Mouse (Mus musculus) frontal cortex, postnatal 14 days (tissue): ENCODE measurements around the gene Luc7l3.

Experiments used
- DNase-seq, 2 experiments: peaks; one replicate each; pipeline ENCODE4 v3.0.0; 2022; ENCODE audit warnings: low spot score in 2 of 2

Gene Luc7l3

DNA sequence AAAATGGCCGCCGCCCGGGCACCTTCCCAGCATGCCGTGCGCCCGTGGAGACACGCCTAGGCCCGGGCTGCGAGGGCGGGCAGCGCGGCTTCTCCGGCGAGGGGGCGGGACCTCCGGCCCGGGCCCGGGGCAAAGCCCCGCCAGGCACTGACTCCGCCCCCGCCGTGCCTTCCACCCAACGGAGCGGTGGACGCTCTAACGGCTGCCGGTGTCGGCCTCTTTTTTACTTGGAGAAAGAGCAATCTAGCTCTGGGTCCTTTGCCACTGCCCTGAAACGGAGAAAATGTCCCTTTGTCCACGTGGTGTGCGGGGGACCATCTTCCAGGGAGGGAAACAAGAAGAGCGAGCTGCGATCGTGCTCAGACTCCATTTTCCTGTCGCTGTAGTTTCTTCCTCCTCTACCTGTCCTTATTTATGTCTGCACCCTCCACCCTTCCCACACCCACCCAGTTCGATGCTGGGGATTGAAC, at the start of gene Luc7l3:
Gene Luc7l3, minus strand, starts transcription at position 58 of the 470 bp plus-strand sequence.
- peak; percentile 86 to 92 for DNase-seq

DNA sequence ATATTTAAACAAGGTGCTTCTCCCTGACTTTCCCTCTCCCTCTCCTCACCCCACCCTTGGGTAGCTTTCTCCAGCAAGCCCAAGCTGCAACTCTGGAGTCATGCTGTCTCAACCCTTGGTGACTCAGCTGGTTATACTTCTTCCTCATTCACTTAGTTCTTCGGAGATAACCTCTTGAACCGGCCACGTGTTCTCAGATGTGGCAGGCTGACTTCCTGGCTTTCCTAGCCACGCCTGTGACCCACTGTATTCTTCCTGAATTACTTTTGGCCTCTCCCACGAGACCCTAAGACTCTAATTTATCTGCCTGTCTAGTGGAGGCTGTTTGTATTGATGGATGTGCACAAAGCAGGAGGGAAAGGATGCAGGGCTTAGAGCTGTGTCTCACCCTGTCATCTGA, 49.0 kb upstream of the Luc7l3 start:
- no peak for DNase-seq

DNA sequence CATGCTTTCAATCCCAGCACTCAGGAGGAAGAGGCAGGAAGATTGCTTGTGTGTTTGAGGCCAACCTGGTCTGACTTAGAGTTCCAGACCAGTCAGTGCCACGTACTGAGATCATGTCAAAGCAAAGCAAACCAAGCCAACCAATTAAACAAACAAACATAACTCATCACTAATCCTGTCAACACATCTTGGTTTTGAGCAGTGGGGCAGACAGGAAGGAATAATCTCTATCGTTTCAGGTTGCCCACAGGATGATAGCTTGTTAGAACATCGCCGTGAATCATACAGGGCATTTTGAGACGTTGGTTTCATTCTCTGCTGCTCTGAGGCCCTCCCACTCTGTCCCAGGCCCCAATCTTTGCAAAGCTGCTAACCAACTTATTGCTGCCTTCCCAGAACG, 48.2 kb upstream of the Luc7l3 start:
- DNase-seq: no peak

DNA sequence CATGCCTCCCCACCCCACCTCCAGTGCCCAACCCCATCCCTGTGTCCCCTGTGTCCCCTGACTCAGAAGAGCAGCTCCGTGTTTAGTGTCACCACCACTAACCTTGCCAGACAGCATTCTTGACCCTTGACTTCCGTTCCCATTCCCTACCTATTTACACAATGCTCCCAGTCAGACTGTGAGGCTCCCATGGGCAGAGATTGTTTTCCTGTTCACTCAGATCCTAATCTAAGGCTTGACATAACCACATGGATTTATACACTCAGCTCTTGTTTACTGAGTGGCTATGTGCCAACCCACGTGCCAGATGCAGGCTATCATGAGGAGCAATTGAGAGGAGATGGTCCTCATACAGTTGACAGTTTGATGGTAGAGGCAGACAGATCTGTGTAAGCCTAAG, 43.6 kb upstream of the Luc7l3 start:
- DNase-seq: no peak

DNA sequence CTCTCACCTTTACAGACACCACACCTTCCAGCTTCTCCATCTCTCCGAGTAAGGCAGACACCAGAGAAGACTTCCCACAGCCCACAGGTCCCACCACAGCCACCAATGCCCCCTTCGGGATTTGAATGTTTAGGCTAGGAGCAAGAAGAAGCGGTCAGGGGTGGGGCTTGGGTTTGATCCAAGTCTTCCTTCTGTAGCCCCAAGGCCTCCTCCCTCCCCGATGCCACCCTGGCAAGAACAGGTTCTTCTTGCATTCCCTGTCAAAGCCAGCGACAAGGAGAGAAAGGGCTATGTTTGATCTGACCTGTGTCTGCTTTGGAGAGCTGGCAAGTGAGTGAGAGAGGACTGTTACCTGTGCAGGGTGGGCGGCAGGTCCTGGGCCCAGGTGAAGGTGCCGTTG, 41.9 kb upstream of the Luc7l3 start:
- DNase-seq: no peak

GRCm38 (mm10) chr11:94362101-94362500, 40.3 kb upstream of the Luc7l3 start:
- no peak for DNase-seq

- no peak for DNase-seq
Measured at GRCm38 (mm10) chr11:94361166-94361870, 39.5 kb upstream of the Luc7l3 start.

DNA sequence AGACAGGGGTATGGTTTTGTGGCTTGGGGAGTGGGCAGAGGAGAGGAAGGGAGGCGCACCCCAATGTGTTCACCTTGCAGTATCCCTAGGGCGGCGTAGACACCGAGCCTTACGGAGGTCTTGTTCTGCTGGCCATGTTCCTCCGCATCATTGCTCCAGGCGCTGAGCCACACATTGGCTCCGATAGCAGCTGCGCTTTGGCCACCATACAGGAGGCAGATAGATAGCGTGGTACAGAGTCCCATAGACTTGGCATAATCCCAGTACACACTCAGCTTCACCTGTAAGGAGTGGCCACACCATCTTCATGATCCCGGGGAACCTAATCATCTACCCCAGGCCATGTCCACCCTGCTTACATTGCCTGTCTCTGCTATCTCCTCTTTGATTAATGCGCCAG, 37.4 kb upstream of the Luc7l3 start:
- DNase-seq: no peak

DNA sequence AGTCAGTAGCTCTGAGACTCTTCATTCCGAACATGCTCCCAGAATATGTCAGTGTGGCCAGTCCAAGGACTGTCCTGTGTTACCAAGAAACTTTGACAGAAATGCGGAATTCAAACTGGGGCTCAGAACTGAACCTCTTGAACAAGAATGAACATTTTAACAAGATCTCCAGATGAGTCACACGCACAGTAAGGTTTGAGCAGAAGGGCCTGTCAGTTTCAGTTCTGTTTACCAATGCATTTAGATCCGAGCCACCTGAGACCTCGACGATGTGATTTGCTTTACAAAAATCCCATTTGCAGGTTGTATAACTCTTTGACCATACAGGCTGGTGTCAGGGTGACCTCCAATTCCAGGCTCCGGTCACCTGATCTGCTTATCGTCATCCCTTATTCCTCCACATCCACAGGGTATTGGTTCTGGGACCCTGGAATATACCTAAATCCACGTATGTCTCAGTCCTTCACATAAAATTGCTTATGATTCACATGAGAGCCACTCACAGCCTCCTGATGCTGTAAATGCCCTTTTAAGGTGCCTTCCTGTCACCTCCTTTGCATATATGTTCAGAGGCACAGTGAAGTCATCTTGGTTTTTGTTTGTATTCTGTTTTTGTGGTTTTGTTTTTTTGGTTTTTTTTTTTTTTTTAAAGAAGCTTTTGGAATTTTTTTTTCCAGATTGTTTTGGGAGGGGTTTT, 33.9 kb upstream of the Luc7l3 start:
- no peak for DNase-seq

DNA sequence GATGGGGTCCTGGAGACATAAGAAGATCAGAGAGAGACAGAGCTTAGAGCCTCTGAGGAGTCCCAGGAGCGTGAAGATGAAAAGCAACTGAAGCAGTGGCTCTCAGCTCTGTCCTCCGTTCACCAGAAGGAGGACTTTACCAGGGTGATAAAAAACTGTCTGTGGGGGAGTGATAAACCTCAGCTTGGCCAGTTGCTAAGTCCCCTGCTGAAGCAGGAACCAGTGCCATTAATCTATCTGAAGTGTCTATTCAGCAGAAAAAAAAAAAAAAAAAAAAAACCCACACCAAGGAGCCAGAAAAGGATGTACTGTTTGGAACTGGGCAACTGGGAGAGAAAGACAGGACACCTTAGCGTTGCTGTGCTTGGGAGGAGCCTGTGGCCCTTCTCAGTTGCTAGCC, 29.3 kb upstream of the Luc7l3 start:
- no peak for DNase-seq

DNA sequence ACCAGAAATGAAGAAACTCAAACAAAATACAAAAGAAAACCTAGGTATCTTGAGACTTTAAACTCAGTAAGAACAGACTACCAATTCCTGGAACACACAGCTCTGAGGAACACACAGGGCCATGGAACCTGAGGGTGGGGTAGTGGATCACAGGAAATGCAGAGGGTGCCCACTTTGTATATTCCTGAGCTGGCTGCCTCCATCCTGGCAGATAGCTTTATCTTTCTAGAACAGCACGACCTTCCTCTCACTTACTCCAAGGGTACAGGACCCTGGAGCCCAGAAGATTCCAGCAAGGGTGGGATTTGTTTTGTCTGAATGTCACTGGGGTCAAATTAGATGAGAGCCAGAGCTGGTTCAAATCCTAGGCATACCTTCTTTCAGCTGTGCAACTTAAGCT, 28.5 kb upstream of the Luc7l3 start:
- DNase-seq: no peak

GRCm38 (mm10) chr11:94349839-94350238, 28.1 kb upstream of the Luc7l3 start:
- no peak for DNase-seq

GRCm38 (mm10) chr11:94347063-94347575, 25.3 kb upstream of the Luc7l3 start:
- DNase-seq: no peak

DNA sequence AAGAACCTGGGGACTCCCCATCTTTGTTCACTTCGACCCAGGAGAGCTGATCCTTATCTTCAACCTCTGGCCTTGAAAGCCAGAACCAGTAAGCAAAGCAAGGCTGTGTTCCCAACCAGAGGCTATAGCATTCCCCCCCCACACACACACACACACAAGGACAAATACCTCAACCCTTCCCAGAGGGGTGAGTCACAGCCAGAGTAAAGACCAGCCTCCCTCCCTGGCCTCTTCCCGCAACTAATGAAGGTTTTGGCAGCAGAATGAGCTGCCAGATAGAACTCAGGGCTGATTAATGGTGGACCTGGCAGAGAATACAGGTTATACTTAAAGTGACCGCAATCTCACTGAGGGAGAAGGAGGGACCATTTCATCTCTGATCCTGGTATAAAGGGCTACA, 24.8 kb upstream of the Luc7l3 start:
- no peak for DNase-seq

DNA sequence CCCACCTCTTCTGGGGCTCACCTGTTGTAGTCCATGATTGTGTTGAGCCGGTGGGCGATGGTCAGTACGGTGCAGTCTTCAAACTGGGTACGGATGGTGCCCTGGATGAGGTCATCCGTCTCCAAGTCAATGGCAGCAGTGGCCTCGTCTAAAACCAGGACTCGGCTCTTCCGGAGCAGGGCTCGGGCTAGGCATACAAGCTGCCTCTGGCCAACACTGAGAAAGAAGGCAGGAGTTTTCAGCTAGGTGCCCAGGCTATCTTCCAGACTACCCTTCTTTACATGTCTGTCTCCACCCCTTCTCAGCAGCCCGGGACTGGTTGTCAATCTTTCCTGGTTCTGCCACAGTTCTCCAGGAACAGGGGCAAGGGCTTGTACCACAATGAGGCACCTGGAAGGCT, 24.1 kb upstream of the Luc7l3 start:
- no peak for DNase-seq

- DNase-seq: no peak
Measured at GRCm38 (mm10) chr11:94344470-94344869, 22.7 kb upstream of the Luc7l3 start.

DNA sequence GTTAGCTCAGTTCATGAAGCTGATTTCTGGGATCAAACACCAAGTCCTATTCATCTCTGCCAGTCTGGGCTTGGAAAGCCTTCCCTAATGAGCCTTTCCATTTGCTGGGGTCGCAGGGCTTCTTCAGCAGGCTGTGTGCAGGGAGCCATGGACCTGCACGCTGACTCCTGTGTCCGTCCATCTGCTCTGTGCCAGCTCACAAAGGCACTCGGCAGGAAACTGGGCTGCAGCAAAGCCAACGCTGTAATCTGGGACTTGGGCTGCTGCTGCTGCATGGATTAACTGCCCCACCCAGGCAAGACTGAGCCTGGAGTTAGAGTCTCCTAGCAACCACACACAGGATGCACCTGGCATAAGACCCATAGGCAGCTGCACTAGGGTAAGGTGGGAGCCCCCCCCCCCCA, 22.2 kb upstream of the Luc7l3 start:
- no peak for DNase-seq

GRCm38 (mm10) chr11:94342114-94342905, 20.5 kb upstream of the Luc7l3 start:
- no peak for DNase-seq

- no peak for DNase-seq
Measured at GRCm38 (mm10) chr11:94340948-94341933, 19.5 kb upstream of the Luc7l3 start.

GRCm38 (mm10) chr11:94339732-94340585, 18.2 kb upstream of the Luc7l3 start:
- peak in 1 of 2 experiments; percentile 40 for DNase-seq
